Mouse (Mus musculus) NIH3T3 (cell line): ENCODE measurements at regions not wholly inside any gene's neighbourhood (a gene's known extent, or its start where the extent isn't known, plus 50 kb on each side); places are given as distances from the start of the nearest gene placed in this dataset.
A peak's percentile ranks its signal among the peaks of the same experiment; 100 is the strongest.

ENCODE experiments used
- DNase-seq: peaks from one replicate; pipeline ENCODE4 v3.0.0-alpha.2; 2012; ENCODE audit warnings: low read depth

- DNase-seq: peak; percentile 27
These were observed 146.6 kb upstream of the Pgrmc2 start for GRCm38 (mm10) chr3:41229493-41229892.

GRCm38 (mm10) chr3:41228536-41228935 lies 145.7 kb upstream of the Pgrmc2 start:
- DNase-seq: peak; percentile 74

GRCm38 (mm10) chr3:41220746-41221145 lies 137.9 kb upstream of the Pgrmc2 start:
- peak; percentile 68 for DNase-seq

GRCm38 (mm10) chr3:41217770-41218169 lies 134.9 kb upstream of the Pgrmc2 start:
- peak; percentile 48 for DNase-seq

GRCm38 (mm10) chr3:41213533-41213932 lies 130.7 kb upstream of the Pgrmc2 start:
- DNase-seq: peak; percentile 54

GRCm38 (mm10) chr3:41210333-41210732 lies 127.5 kb upstream of the Pgrmc2 start:
- no peak for DNase-seq

- no peak for DNase-seq
These were observed 120.0 kb upstream of the Pgrmc2 start for GRCm38 (mm10) chr3:41202895-41203294.

GRCm38 (mm10) chr3:41201782-41202181 lies 118.9 kb upstream of the Pgrmc2 start:
- DNase-seq: peak; percentile 34

- peak; percentile 15 for DNase-seq
These were observed 117.2 kb upstream of the Pgrmc2 start for GRCm38 (mm10) chr3:41200026-41200425.

GRCm38 (mm10) chr3:41198216-41198976 lies 115.5 kb upstream of the Pgrmc2 start:
- DNase-seq: peak; percentile 26

- peak; percentile 98 for DNase-seq
These were observed 112.5 kb upstream of the Pgrmc2 start for GRCm38 (mm10) chr3:41195113-41195975.

- peak; percentile 44 for DNase-seq
These were observed 111.7 kb upstream of the Pgrmc2 start for GRCm38 (mm10) chr3:41194311-41195112.

GRCm38 (mm10) chr3:41185305-41186097 lies 102.7 kb upstream of the Pgrmc2 start:
- DNase-seq: peak; percentile 62

- no peak for DNase-seq
These were observed 101.5 kb upstream of the Pgrmc2 start for GRCm38 (mm10) chr3:41184375-41184774.

GRCm38 (mm10) chr3:41182900-41183595 lies 100.2 kb upstream of the Pgrmc2 start:
- peak; percentile 71 for DNase-seq

GRCm38 (mm10) chr3:41182036-41182899 lies 99.4 kb upstream of the Pgrmc2 start:
- DNase-seq: peak; percentile 95

- DNase-seq: no peak
These were observed 98.6 kb upstream of the Pgrmc2 start for GRCm38 (mm10) chr3:41181438-41181837.

GRCm38 (mm10) chr3:41180911-41181310 lies 98.1 kb upstream of the Pgrmc2 start:
- DNase-seq: no peak

GRCm38 (mm10) chr3:41179037-41179880 lies 96.4 kb upstream of the Pgrmc2 start:
- no peak for DNase-seq
